Mouse (Mus musculus): ENCODE data around the gene Dhh. TPM values are rescaled to one million over a fixed set of nuclear protein-coding genes. Genes with fewer than 3 reads are reported as not detected.

The Dhh gene
- polyA plus RNA-seq, 1 experiment: 0.07 TPM

- no peak for DNase-seq
- WGBS: 58% methylated on average over 21 of the region's 21 CpGs
- H3K27me3 ChIP-seq (ENCODE audit: control insufficient read depth, insufficient read depth, low read length): no peaks in the 10 kb centered on the region
Measured at GRCm38 (mm10) chr15:98861701-98862410, 36.5 kb downstream of the Dhh start.

GRCm38 (mm10) chr15:98860921-98861320 is 37.4 kb downstream of the Dhh start:
- no peak for TF ChIP-seq POLR2A (IDR thresholded peaks at IDR 0.05; ENCODE audit: borderline replicate concordance, insufficient read depth, low read length)
- no peak for TF ChIP-seq CTCF (IDR thresholded peaks at IDR 0.05; ENCODE audit: borderline replicate concordance, insufficient read depth, low read depth, low read length)
- Histone ChIP-seq H3K4me1 (ENCODE audit: control insufficient read depth, insufficient read depth, low read length) (peaks cover 11% of the 10 kb centered on the region), H3K4me3 (replicated peaks; ENCODE audit: insufficient read depth, low read depth, low read length) (no peak overlapping the region), H3K27ac (ENCODE audit: insufficient read depth, low read length) (no peak overlapping the region), H3K27me3 (ENCODE audit: control insufficient read depth, insufficient read depth, low read length) (no peaks in the 10 kb centered on the region)
- 93% methylated on average over 18 of the region's 18 CpGs for WGBS
- no peak for DNase-seq

More at GRCm38 (mm10) chr15:98861701-98862410, 36.5 kb downstream of the Dhh start:
- TF ChIP-seq CTCF (IDR thresholded peaks at IDR 0.05; ENCODE audit: borderline replicate concordance, insufficient read depth, low read depth, low read length) (no peak), POLR2A (IDR thresholded peaks at IDR 0.05; ENCODE audit: borderline replicate concordance, insufficient read depth, low read length) (no peak)
- Histone ChIP-seq H3K4me3 (replicated peaks; ENCODE audit: insufficient read depth, low read depth, low read length) (no peak overlapping the region), H3K27ac (ENCODE audit: insufficient read depth, low read length) (no peak overlapping the region), H3K4me1 (ENCODE audit: control insufficient read depth, insufficient read depth, low read length) (peaks cover 14% of the 10 kb centered on the region)

- H3K4me1 ChIP-seq (ENCODE audit: control insufficient read depth, insufficient read depth, low read length): peaks cover 4% of the 10 kb centered on the region; the same call in 1 of the 2 replicates
- TF ChIP-seq CTCF (IDR thresholded peaks at IDR 0.05; ENCODE audit: borderline replicate concordance, insufficient read depth, low read depth, low read length): no peak
- TF ChIP-seq POLR2A (IDR thresholded peaks at IDR 0.05; ENCODE audit: borderline replicate concordance, insufficient read depth, low read length): no peak
Measured at GRCm38 (mm10) chr15:98859319-98860043, 38.9 kb downstream of the Dhh start.

GRCm38 (mm10) chr15:98854214-98854613 is 44.1 kb downstream of the Dhh start:
- H3K27ac ChIP-seq (ENCODE audit: insufficient read depth, low read length): peak overlapping the region; percentile 4; the same call in 1 of the 2 replicates
- DNase-seq: no peak
- no peaks in the 10 kb centered on the region for H3K27me3 ChIP-seq (ENCODE audit: control insufficient read depth, insufficient read depth, low read length)
- no peak for TF ChIP-seq POLR2A (IDR thresholded peaks at IDR 0.05; ENCODE audit: borderline replicate concordance, insufficient read depth, low read length)
- TF ChIP-seq CTCF (IDR thresholded peaks at IDR 0.05; ENCODE audit: borderline replicate concordance, insufficient read depth, low read depth, low read length): no peak
- H3K4me1 ChIP-seq (ENCODE audit: control insufficient read depth, insufficient read depth, low read length): peaks cover 42% of the 10 kb centered on the region
- no peak overlapping the region for H3K4me3 ChIP-seq (replicated peaks; ENCODE audit: insufficient read depth, low read depth, low read length)
- 86% methylated on average over 16 of the region's 16 CpGs for WGBS

More at GRCm38 (mm10) chr15:98859319-98860043, 38.9 kb downstream of the Dhh start:
- DNase-seq: no peak
- no peak overlapping the region for H3K27ac ChIP-seq (ENCODE audit: insufficient read depth, low read length)
- 81% methylated on average over 9 of the region's 9 CpGs for WGBS
- no peaks in the 10 kb centered on the region for H3K27me3 ChIP-seq (ENCODE audit: control insufficient read depth, insufficient read depth, low read length)
- H3K4me3 ChIP-seq (replicated peaks; ENCODE audit: insufficient read depth, low read depth, low read length): no peak overlapping the region

GRCm38 (mm10) chr15:98853161-98853937 is 45.0 kb downstream of the Dhh start:
- DNase-seq: peak; percentile 56 to 71
- Histone ChIP-seq H3K27me3 (ENCODE audit: control insufficient read depth, insufficient read depth, low read length) (no peaks in the 10 kb centered on the region), H3K4me1 (ENCODE audit: control insufficient read depth, insufficient read depth, low read length) (peaks cover 43% of the 10 kb centered on the region), H3K4me3 (replicated peaks; ENCODE audit: insufficient read depth, low read depth, low read length) (peak overlapping the region; percentile 2), H3K27ac (ENCODE audit: insufficient read depth, low read length) (peak overlapping the region; percentile 4; the same call in 1 of the 2 replicates)
- TF ChIP-seq CTCF (IDR thresholded peaks at IDR 0.05; ENCODE audit: borderline replicate concordance, insufficient read depth, low read depth, low read length) (no peak), POLR2A (IDR thresholded peaks at IDR 0.05; ENCODE audit: borderline replicate concordance, insufficient read depth, low read length) (peak; percentile 29; the same call in 1 of the 2 replicates)
- WGBS: 51% methylated on average over 27 of the region's 28 CpGs

GRCm38 (mm10) chr15:98852733-98853132 is 45.6 kb downstream of the Dhh start:
- no peak for TF ChIP-seq POLR2A (IDR thresholded peaks at IDR 0.05; ENCODE audit: borderline replicate concordance, insufficient read depth, low read length)
- no peak for TF ChIP-seq CTCF (IDR thresholded peaks at IDR 0.05; ENCODE audit: borderline replicate concordance, insufficient read depth, low read depth, low read length)
- DNase-seq: no peak
- H3K27me3 ChIP-seq (ENCODE audit: control insufficient read depth, insufficient read depth, low read length): no peaks in the 10 kb centered on the region
- peaks cover 43% of the 10 kb centered on the region for H3K4me1 ChIP-seq (ENCODE audit: control insufficient read depth, insufficient read depth, low read length)
- H3K27ac ChIP-seq (ENCODE audit: insufficient read depth, low read length): no peak overlapping the region
- H3K4me3 ChIP-seq (replicated peaks; ENCODE audit: insufficient read depth, low read depth, low read length): no peak overlapping the region
- WGBS: 84% methylated on average over 9 of the region's 9 CpGs

- no peak for TF ChIP-seq POLR2A (IDR thresholded peaks at IDR 0.05; ENCODE audit: borderline replicate concordance, insufficient read depth, low read length)
- TF ChIP-seq CTCF (IDR thresholded peaks at IDR 0.05; ENCODE audit: borderline replicate concordance, insufficient read depth, low read depth, low read length): no peak
- H3K27me3 ChIP-seq (ENCODE audit: control insufficient read depth, insufficient read depth, low read length): no peaks in the 10 kb centered on the region
- peaks cover 43% of the 10 kb centered on the region for H3K4me1 ChIP-seq (ENCODE audit: control insufficient read depth, insufficient read depth, low read length)
- no peak overlapping the region for H3K4me3 ChIP-seq (replicated peaks; ENCODE audit: insufficient read depth, low read depth, low read length)
- H3K27ac ChIP-seq (ENCODE audit: insufficient read depth, low read length): no peak overlapping the region
- WGBS: 89% methylated on average over 9 of the region's 9 CpGs
- no peak for DNase-seq
Measured at GRCm38 (mm10) chr15:98852071-98852470, 46.3 kb downstream of the Dhh start.
